Mouse (Mus musculus) thymus, adult 2 months (tissue): ENCODE data around the gene Hs6st1. TPM values are rescaled to one million over a fixed set of nuclear protein-coding genes. Genes with fewer than 3 reads are reported as not detected.

Source experiments
- DNase-seq: peaks from one replicate; pipeline ENCODE4 v3.0.0; 2021
- H3K27ac ChIP-seq: fragments of 200-500 bp; 2 replicates; pipeline ENCODE4 v1.5.1; 2012; ENCODE audit warnings: low read length, control low read depth; ENCODE audit not compliant: control insufficient read depth, insufficient read depth
- H3K27me3 ChIP-seq: fragments of 200-500 bp; 2 replicates; pipeline ENCODE4 v1.6.1; 2012; ENCODE audit warnings: mild to moderate bottlenecking, low read length, moderate library complexity, mixed read lengths; ENCODE audit not compliant: control insufficient read depth, insufficient read depth
- H3K36me3 ChIP-seq: fragments of 200-500 bp; 2 replicates; pipeline ENCODE4 v1.6.1; 2012; ENCODE audit warnings: mild to moderate bottlenecking, low read length, moderate library complexity; ENCODE audit not compliant: control insufficient read depth, insufficient read depth
- H3K4me1 ChIP-seq: fragments of 200-500 bp; replicated peaks from 2 replicates; pipeline ENCODE4 v1.6.1; 2012; ENCODE audit warnings: low read length; ENCODE audit not compliant: control insufficient read depth, insufficient read depth
- H3K4me3 ChIP-seq: fragments of 200-500 bp; 2 replicates; pipeline ENCODE4 v1.5.1; 2012; ENCODE audit warnings: mild to moderate bottlenecking, low read length, control low read depth, moderate library complexity; ENCODE audit not compliant: control insufficient read depth, insufficient read depth
- CTCF ChIP-seq: fragments of 200-500 bp; IDR thresholded peaks from 2 replicates; pipeline ENCODE4 v1.5.1; 2012; ENCODE audit warnings: mild to moderate bottlenecking, control low read depth, low read length, moderate library complexity, borderline replicate concordance; ENCODE audit not compliant: control insufficient read depth, poor library complexity, insufficient read depth; ENCODE audit errors: extremely low read depth
- POLR2A ChIP-seq: fragments of 200-500 bp; IDR thresholded peaks from 2 replicates; pipeline ENCODE4 v1.6.1; 2012; ENCODE audit warnings: mild to moderate bottlenecking, low read length, control low read depth, moderate library complexity; ENCODE audit not compliant: control insufficient read depth, poor library complexity, insufficient read depth; ENCODE audit errors: extremely low read depth
- WGBS: fragments of 180-500 bp; shearing (Covaris S2); methylation state at CpG from one replicate; pipeline ENCODE4 v1.1.7; 2018; 5-methylcytosine and 5-hydroxymethylcytosine counted together
- polyA plus RNA-seq: library from polyadenylated mRNA; depleted of rRNA; stranded (reverse); fragments of >200 nt; gene quantifications from 2 replicates; pipeline ENCODE4 v1.2.3, GENCODE M21; 2012

Hs6st1 gene
- polyA plus RNA-seq, 1 experiment = 128 TPM

- Histone ChIP-seq H3K4me1 (peaks cover 38% of the 10 kb centered on the region), H3K4me3 (no peak overlapping the region), H3K36me3 (0 out of 2 replicates have a peak, but pooled peaks cover 6% of the 10 kb centered on the region), H3K27me3 (no peaks in the 10 kb centered on the region), H3K27ac (no peak overlapping the region)
- DNase-seq = no peak
- 78% methylated on average over 11 of the region's 11 CpGs for WGBS
- TF ChIP-seq CTCF (no peak), POLR2A (no peak)
Observed at GRCm38 (mm10) chr1:36072588-36073556, 4.7 kb downstream of the Hs6st1 start.

DNA sequence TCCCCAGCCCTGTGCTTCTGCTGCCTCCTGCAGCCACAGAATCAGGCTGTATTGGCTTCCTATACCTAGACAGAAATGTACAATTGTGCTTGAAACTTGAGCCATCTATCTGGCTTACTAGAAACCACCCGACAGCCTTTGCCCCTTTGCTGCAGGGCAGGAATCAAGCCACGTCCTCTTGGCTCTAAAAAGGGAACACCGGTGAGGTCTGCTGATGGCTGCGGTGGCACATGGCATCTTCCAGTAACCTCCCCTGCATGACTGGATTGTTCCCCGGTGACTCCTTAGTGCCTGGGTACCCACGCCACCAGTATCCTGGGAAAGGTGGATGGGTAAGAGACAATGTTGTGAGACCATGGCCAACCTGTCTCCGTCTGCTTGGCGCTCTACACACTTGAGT is 5.4 kb downstream of the Hs6st1 start:
- WGBS = 85% methylated on average over 8 of the region's 8 CpGs
- no peaks in the 10 kb centered on the region for H3K27me3 ChIP-seq
- no peak overlapping the region for H3K27ac ChIP-seq
- H3K36me3 ChIP-seq = 0 out of 2 replicates have a peak, but pooled peaks cover 12% of the 10 kb centered on the region
- TF ChIP-seq POLR2A = no peak
- TF ChIP-seq CTCF = no peak
- peaks cover 37% of the 10 kb centered on the region for H3K4me1 ChIP-seq
- H3K4me3 ChIP-seq = no peak overlapping the region
- no peak for DNase-seq

DNA sequence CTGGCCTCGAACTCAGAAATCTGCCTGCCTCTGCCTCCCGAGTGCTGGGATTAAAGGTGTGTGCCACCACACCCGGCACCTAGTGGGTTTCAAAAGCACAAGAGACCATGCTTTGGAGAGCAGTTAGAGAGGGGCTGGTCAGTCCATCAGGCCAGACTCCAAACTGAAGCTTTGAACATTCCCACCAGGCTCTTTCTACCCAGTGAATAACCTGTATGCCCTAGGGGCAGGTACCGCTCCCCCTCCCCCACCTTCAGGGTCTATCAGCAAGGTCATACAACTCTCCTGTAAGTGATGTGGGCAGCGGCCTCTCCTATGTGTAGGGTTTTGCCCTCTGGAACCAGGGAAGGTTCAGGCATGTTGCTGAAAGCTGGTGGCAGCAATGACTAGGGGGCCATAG is 6.0 kb downstream of the Hs6st1 start:
- H3K4me3 ChIP-seq = no peak overlapping the region
- 96% methylated on average over 5 of the region's 5 CpGs for WGBS
- peaks cover 37% of the 10 kb centered on the region for H3K4me1 ChIP-seq
- H3K36me3 ChIP-seq = 0 out of 2 replicates have a peak, but pooled peaks cover 12% of the 10 kb centered on the region
- H3K27ac ChIP-seq = no peak overlapping the region
- DNase-seq = no peak
- H3K27me3 ChIP-seq = no peaks in the 10 kb centered on the region
- no peak for TF ChIP-seq POLR2A
- no peak for TF ChIP-seq CTCF

- H3K27ac ChIP-seq = no peak overlapping the region
- no peak overlapping the region for H3K4me3 ChIP-seq
- peaks cover 38% of the 10 kb centered on the region for H3K4me1 ChIP-seq
- no peak for TF ChIP-seq POLR2A
- no peak for TF ChIP-seq CTCF
- DNase-seq = no peak
- H3K27me3 ChIP-seq = no peaks in the 10 kb centered on the region
- H3K36me3 ChIP-seq = peaks cover 12% of the 10 kb centered on the region; the same call in 1 of the 2 replicates
- 96% methylated on average over 7 of the region's 7 CpGs for WGBS
Observed at GRCm38 (mm10) chr1:36074968-36075367, 6.8 kb downstream of the Hs6st1 start.

DNA sequence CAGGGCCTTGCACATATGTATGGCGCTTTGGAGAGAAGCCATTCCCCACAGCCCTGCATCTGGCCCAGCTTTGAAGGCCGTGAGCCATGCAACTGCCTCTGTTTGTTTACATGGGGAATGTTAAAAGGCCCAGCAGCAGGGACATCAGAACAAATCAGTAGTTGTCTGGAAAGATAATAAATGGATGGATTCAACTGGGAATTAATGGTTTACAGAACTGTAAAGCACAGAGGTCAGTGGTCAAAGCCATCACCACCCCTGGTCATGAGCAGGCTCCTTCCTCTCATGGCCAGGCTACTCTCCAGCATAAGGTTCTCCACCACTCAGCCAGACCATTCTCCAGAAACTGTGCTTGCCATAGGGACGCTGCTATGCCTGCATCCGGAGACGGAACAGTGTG is 7.5 kb downstream of the Hs6st1 start:
- WGBS = 95% methylated on average over 5 of the region's 5 CpGs
- Histone ChIP-seq H3K4me1 (peaks cover 31% of the 10 kb centered on the region), H3K4me3 (no peak overlapping the region), H3K27ac (no peak overlapping the region), H3K36me3 (peaks cover 12% of the 10 kb centered on the region; the same call in 1 of the 2 replicates), H3K27me3 (no peaks in the 10 kb centered on the region)
- TF ChIP-seq CTCF (no peak), POLR2A (no peak)
- DNase-seq = no peak

GRCm38 (mm10) chr1:36077084-36077483 is 8.9 kb downstream of the Hs6st1 start:
- Histone ChIP-seq H3K27me3 (no peaks in the 10 kb centered on the region), H3K27ac (no peak overlapping the region), H3K4me3 (no peak overlapping the region), H3K4me1 (peaks cover 17% of the 10 kb centered on the region), H3K36me3 (peaks cover 12% of the 10 kb centered on the region; the same call in 1 of the 2 replicates)
- TF ChIP-seq POLR2A (no peak), CTCF (no peak)
- DNase-seq = no peak
- 93% methylated on average over 6 of the region's 6 CpGs for WGBS
